Mouse (Mus musculus): Measurements from ENCODE around the gene Zfp865. TPM values are rescaled to one million over a fixed set of nuclear protein-coding genes. Genes with fewer than 3 reads are reported as not detected.

The Zfp865 gene
- 6.6 and 6.9 TPM in 2 replicates for polyA plus RNA-seq (2016; fragmentation: Nextera tagmentation; extraction: Ambion mirVana)

- Histone ChIP-seq H3K27me3 (replicated peaks) (no peaks in the 10 kb centered on the region), H3K9ac (peak within 1 kb of the TSS; percentile 95), H3K27ac (peak within 1 kb of the TSS; percentile 83), H3K4me3 (peak within 1 kb of the TSS; percentile 87), H3K4me1 (peaks cover 10% of the 10 kb centered on the region), H3K9me3 (no peaks in the 10 kb centered on the region), H3K4me2 (replicated peaks) (peak within 1 kb of the TSS; percentile 83), H3K36me3 (peaks cover 28% of the 10 kb centered on the region)
- ATAC-seq (ENCODE audit: low FRiP score, low read depth): peak; percentile 80
- under 1% methylated on average over 49 of the region's 49 CpGs for WGBS
Observed at GRCm38 (mm10) chr7:5020000-5020681, at the start of gene Zfp865, which contains the start of gene Ccdc106. Gene Zfp865 (plus strand): TSS chr7:5020376. Gene Ccdc106 (plus strand): TSS chr7:5020553.

DNA sequence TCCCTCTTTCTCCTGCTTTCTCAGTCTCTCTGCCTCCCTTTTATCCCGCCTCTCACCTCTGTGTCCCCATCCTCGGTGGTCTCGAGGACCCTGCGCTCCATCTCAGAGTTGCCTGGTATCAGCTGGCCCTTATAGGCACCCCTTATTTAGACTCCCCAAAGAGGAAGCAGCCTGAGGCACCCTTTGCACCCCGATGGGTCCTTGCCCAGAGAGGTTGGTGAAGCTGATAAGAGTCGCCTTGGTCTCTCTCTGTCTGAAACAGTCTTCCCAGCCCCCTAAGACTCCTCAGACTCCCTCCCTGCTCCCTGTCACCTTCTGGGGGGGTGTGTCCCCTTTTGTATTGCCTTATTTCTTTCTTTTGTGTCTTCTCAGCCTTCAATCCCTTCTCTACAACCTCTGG lies 49.1 kb upstream of the Zfp865 start, which contains the start of gene Sbk3:
Gene Sbk3 (minus strand): TSS at position 101 of the 400 bp plus-strand sequence.
- 46% methylated on average over 6 of the region's 6 CpGs for WGBS
- Histone ChIP-seq H3K4me1 (no peaks in the 10 kb centered on the region), H3K9me3 (no peaks in the 10 kb centered on the region), H3K4me2 (replicated peaks) (no peak within 1 kb of the TSS), H3K27ac (no peak within 1 kb of the TSS), H3K4me3 (no peak within 1 kb of the TSS), H3K9ac (no peak within 1 kb of the TSS), H3K36me3 (no peaks in the 10 kb centered on the region), H3K27me3 (replicated peaks) (peaks cover 6% of the 10 kb centered on the region; the same call in 1 of the 2 replicates)
- ATAC-seq (ENCODE audit: low FRiP score, low read depth): no peak

- Histone ChIP-seq H3K27ac (no peak overlapping the region), H3K9me3 (peaks cover 1% of the 10 kb centered on the region; the same call in 1 of the 2 replicates), H3K9ac (no peak overlapping the region), H3K36me3 (no peaks in the 10 kb centered on the region), H3K27me3 (replicated peaks) (peaks cover 6% of the 10 kb centered on the region; the same call in 1 of the 2 replicates), H3K4me2 (replicated peaks) (no peak overlapping the region), H3K4me1 (no peaks in the 10 kb centered on the region), H3K4me3 (no peak overlapping the region)
- WGBS: 38% methylated on average over 7 of the region's 7 CpGs
- ATAC-seq (ENCODE audit: low FRiP score, low read depth): no peak
Observed at GRCm38 (mm10) chr7:4971710-4972109, 48.5 kb upstream of the Zfp865 start.

GRCm38 (mm10) chr7:4972321-4973047 lies 47.7 kb upstream of the Zfp865 start:
- peaks cover 3% of the 10 kb centered on the region; the same call in 1 of the 2 replicates for H3K27me3 ChIP-seq (replicated peaks)
- no peaks in the 10 kb centered on the region for H3K36me3 ChIP-seq
- no peaks in the 10 kb centered on the region for H3K4me1 ChIP-seq
- 76% methylated on average over 18 of the region's 18 CpGs for WGBS
- no peak overlapping the region for H3K27ac ChIP-seq
- H3K4me3 ChIP-seq: no peak overlapping the region
- no peak overlapping the region for H3K9ac ChIP-seq
- no peak for ATAC-seq (ENCODE audit: low FRiP score, low read depth)
- H3K9me3 ChIP-seq: peaks cover 4% of the 10 kb centered on the region; the same call in 1 of the 2 replicates
- H3K4me2 ChIP-seq (replicated peaks): no peak overlapping the region

DNA sequence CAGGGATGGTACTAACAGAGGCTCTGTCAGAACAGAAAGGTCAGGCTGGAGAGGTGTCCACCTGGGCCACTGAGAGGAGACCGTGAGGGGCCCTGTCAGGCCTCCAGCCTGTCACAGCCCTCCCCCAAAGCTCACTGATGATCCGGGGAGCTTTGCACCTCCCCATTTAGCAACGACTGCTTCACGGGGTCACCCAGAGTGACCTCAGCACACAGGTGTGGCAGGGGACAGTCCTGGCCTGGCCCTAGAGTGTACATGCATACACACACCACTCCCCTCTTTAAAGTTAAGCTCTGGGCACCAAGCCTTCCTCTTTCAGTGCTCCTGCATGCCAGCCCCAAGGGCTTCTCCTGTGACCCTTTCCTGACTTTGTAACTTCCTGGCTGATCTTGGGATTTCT lies 44.7 kb upstream of the Zfp865 start:
- Histone ChIP-seq H3K36me3 (no peaks in the 10 kb centered on the region), H3K9me3 (peaks cover 4% of the 10 kb centered on the region; the same call in 1 of the 2 replicates), H3K27me3 (replicated peaks) (no peaks in the 10 kb centered on the region), H3K4me1 (no peaks in the 10 kb centered on the region), H3K27ac (no peak overlapping the region), H3K4me3 (no peak overlapping the region), H3K4me2 (replicated peaks) (no peak overlapping the region), H3K9ac (no peak overlapping the region)
- ATAC-seq (ENCODE audit: low FRiP score, low read depth): no peak
- 69% methylated on average over 4 of the region's 4 CpGs for WGBS

- Histone ChIP-seq H3K27ac (no peak overlapping the region), H3K4me1 (no peaks in the 10 kb centered on the region), H3K9me3 (peaks cover 4% of the 10 kb centered on the region; the same call in 1 of the 2 replicates), H3K27me3 (replicated peaks) (no peaks in the 10 kb centered on the region), H3K4me3 (no peak overlapping the region), H3K36me3 (no peaks in the 10 kb centered on the region), H3K9ac (no peak overlapping the region), H3K4me2 (replicated peaks) (no peak overlapping the region)
- ATAC-seq (ENCODE audit: low FRiP score, low read depth): no peak
- WGBS: 89% methylated on average over 7 of the region's 7 CpGs
Observed at GRCm38 (mm10) chr7:4976832-4977231, 43.3 kb upstream of the Zfp865 start.

DNA sequence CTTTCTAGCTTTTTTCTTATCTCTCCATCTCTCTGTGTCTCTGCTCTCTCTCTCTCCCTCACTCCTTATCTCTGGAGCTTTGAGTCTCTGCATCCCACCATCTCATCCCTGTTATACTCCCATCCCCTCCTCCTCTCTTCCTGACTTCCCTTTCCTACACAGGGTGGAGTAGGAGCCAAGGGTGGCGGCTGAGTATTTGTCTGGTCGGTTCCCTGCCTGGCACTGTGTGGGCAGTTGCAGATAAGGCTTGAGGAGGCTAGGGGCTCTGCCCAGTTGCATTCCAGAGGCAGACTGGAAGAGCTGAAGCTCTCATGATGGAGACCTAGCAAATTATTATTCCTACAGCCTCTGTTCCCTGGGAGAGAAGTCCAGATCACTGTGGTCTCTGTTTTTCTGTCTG lies 31.9 kb upstream of the Zfp865 start:
- no peak overlapping the region for H3K4me2 ChIP-seq (replicated peaks)
- H3K36me3 ChIP-seq: peaks cover 21% of the 10 kb centered on the region
- no peak for ATAC-seq (ENCODE audit: low FRiP score, low read depth)
- peaks cover 7% of the 10 kb centered on the region for H3K27me3 ChIP-seq (replicated peaks)
- WGBS: 68% methylated on average over 2 of the region's 2 CpGs
- H3K4me1 ChIP-seq: peaks cover 5% of the 10 kb centered on the region
- H3K27ac ChIP-seq: no peak overlapping the region
- H3K9me3 ChIP-seq: 0 out of 2 replicates have a peak, but pooled peaks cover 10% of the 10 kb centered on the region
- no peak overlapping the region for H3K9ac ChIP-seq
- H3K4me3 ChIP-seq: no peak overlapping the region

GRCm38 (mm10) chr7:4993347-4993998 lies 26.7 kb upstream of the Zfp865 start:
- WGBS: 23% methylated on average over 55 of the region's 55 CpGs
- peaks cover 35% of the 10 kb centered on the region for H3K36me3 ChIP-seq
- peaks cover 22% of the 10 kb centered on the region for H3K27me3 ChIP-seq (replicated peaks)
- ATAC-seq (ENCODE audit: low FRiP score, low read depth): no peak
- peak overlapping the region; percentile 83 for H3K9ac ChIP-seq
- H3K4me1 ChIP-seq: peaks cover 33% of the 10 kb centered on the region
- H3K27ac ChIP-seq: no peak overlapping the region
- H3K9me3 ChIP-seq: 0 out of 2 replicates have a peak, but pooled peaks cover 15% of the 10 kb centered on the region
- H3K4me2 ChIP-seq (replicated peaks): peak overlapping the region; percentile 89
- peak overlapping the region; percentile 65 for H3K4me3 ChIP-seq

DNA sequence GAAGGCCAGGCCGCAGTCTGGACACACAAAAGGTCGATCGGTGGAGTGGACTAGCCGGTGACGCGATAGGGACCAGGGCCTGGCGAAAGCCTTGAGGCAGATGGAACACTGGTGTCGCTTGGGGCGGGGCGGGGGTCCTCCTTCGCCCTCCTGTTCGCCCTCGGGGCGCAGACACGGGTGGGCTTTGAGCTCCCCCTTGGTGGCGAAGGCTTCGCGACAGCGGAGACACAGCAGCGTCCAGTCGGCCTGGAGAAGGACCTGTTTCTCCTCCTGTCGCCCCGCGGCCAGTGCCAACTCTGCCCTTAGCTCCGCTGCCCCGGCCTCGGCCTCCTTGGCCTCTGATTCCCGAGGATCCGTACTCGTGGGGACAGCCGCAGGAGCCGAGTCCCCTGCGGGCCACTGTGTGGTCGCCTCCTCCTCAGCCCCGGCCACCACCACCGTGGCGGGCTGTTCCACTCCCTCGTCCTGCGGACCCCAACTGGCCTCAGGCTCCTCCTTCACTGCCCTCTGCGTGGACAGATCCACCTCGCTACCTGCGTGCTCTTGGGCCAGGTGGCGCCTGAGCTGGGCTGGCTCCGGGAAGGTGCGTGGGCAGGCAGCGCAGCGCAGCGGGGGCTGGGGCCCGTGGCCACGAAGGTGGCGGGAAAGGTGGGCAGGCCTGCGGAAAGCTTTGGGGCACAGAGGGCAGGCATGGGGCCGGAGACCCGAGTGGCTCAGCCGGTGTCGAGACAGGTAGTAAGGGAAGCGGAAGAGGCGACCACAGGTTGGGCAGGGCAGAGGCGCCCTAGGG lies 26.0 kb upstream of the Zfp865 start:
- peak overlapping the region; percentile 89 for H3K4me2 ChIP-seq (replicated peaks)
- peak overlapping the region; percentile 83 for H3K9ac ChIP-seq
- 49% methylated on average over 59 of the region's 59 CpGs for WGBS
- H3K4me3 ChIP-seq: peak overlapping the region; percentile 65
- 0 out of 2 replicates have a peak, but pooled peaks cover 15% of the 10 kb centered on the region for H3K9me3 ChIP-seq
- no peak for ATAC-seq (ENCODE audit: low FRiP score, low read depth)
- peaks cover 35% of the 10 kb centered on the region for H3K36me3 ChIP-seq
- no peak overlapping the region for H3K27ac ChIP-seq
- H3K27me3 ChIP-seq (replicated peaks): peaks cover 22% of the 10 kb centered on the region
- H3K4me1 ChIP-seq: peaks cover 33% of the 10 kb centered on the region

DNA sequence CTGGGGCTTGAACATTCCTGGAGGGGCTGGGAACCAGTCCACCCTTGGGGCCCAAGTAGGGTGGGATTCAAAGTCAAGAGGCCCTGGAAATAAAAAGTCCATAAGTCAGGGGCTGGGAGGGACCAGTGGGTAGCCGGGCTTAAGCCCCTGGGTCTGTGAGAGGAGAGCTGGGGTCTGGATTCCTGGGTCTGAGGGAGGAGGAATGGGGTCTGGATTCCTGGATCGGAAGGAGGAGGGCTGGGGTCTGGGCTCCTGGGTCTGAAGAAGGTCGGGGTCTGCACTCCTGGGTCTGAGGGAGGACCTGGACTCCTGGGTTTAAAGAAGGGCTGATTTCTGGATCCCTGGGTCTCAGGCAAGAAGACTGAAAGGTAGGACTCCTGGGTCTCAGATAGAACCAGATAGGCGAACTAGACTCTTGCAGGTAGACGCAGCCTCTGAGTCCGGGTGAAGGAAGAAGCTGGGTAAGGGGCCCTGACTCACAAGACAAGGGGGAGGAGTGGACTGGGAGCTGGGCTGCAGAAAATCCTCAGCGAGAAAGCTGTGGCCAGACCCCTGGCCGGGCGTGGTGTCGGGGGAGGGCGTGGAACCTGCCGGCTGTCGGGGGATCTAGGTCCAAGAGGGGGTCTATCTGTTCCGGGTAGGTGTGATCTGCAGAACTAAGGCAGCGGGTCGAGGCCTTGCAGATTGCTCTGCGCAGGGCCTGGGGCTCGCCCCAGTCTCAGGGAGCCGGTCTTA lies 24.7 kb upstream of the Zfp865 start:
- Histone ChIP-seq H3K4me3 (peak overlapping the region; percentile 65), H3K9me3 (0 out of 2 replicates have a peak, but pooled peaks cover 14% of the 10 kb centered on the region), H3K9ac (peak overlapping the region; percentile 83), H3K27me3 (replicated peaks) (peaks cover 22% of the 10 kb centered on the region), H3K27ac (peak overlapping the region; percentile 46; the same call in 1 of the 2 replicates), H3K4me1 (peaks cover 33% of the 10 kb centered on the region), H3K36me3 (peaks cover 35% of the 10 kb centered on the region), H3K4me2 (replicated peaks) (peak overlapping the region; percentile 89)
- ATAC-seq (ENCODE audit: low FRiP score, low read depth): peak; percentile 8
- 8% methylated on average over 19 of the region's 19 CpGs for WGBS
